Mouse (Mus musculus) neural tube, embryonic 14.5 days (tissue): ENCODE measurements around the gene Cacna1d. TPM values are rescaled to one million over a fixed set of nuclear protein-coding genes. Genes with fewer than 3 reads are reported as not detected.

Experiments used
- ATAC-seq: fragments of 200-750 bp; cut with Nextera tagmentation; 2 replicates; pipeline ENCODE4 v1.8.0; 2017; ENCODE audit warnings: low read depth, mild to moderate bottlenecking, moderate TSS enrichment, moderate library complexity
- H3K27ac ChIP-seq: fragments of 300-500 bp; sonication (generic); 2 replicates; pipeline ENCODE4 v1.5.1; 2014; ENCODE audit warnings: low read depth, mild to moderate bottlenecking, control low read depth, low read length, moderate library complexity, mixed read lengths
- H3K27me3 ChIP-seq: fragments of 300-500 bp; sonication (generic); 2 replicates; pipeline ENCODE4 v1.6.1; 2014; ENCODE audit warnings: low read length; ENCODE audit not compliant: control insufficient read depth, insufficient read depth
- H3K36me3 ChIP-seq: fragments of 300-500 bp; sonication (generic); 2 replicates; pipeline ENCODE4 v1.6.1; 2014; ENCODE audit warnings: low read length, mixed read lengths; ENCODE audit not compliant: control insufficient read depth, insufficient read depth
- H3K4me1 ChIP-seq: fragments of 300-500 bp; sonication (generic); 2 replicates; pipeline ENCODE4 v1.6.1; 2014; ENCODE audit warnings: low read length; ENCODE audit not compliant: control insufficient read depth, insufficient read depth
- H3K4me2 ChIP-seq: fragments of 300-500 bp; sonication (generic); 2 replicates; pipeline ENCODE4 v1.6.1; 2014; ENCODE audit warnings: mild to moderate bottlenecking, low read depth, low read length, control low read depth
- H3K4me3 ChIP-seq: fragments of 300-500 bp; sonication (generic); 2 replicates; pipeline ENCODE4 v1.5.1; 2014; ENCODE audit warnings: low read depth, low read length, control low read depth, mixed read lengths
- H3K9ac ChIP-seq: fragments of 300-500 bp; sonication (generic); replicated peaks from 2 replicates; pipeline ENCODE4 v1.6.1; 2014; ENCODE audit warnings: low read depth, mild to moderate bottlenecking, control low read depth, low read length, mixed read lengths
- H3K9me3 ChIP-seq: fragments of 300-500 bp; sonication (generic); 2 replicates; pipeline ENCODE4 v1.6.1; 2016; ENCODE audit warnings: low read length; ENCODE audit not compliant: control insufficient read depth
- WGBS: fragments of 180-500 bp; shearing (Covaris S2); extraction: QIAGEN DNeasy Blood & Tissue Kit; methylation state at CpG from one replicate; pipeline ENCODE4 v1.1.7; 2014; 5-methylcytosine and 5-hydroxymethylcytosine counted together
- polyA plus RNA-seq: library from polyadenylated mRNA; unstranded; fragments of >200 nt; fragmentation: Nextera tagmentation; extraction: Ambion mirVana; gene quantifications from 2 replicates; pipeline ENCODE4 v1.2.1, GENCODE M21; 2014

Gene Cacna1d
- polyA plus RNA-seq, 1 experiment from 2014 or later, result 23.9 TPM

DNA sequence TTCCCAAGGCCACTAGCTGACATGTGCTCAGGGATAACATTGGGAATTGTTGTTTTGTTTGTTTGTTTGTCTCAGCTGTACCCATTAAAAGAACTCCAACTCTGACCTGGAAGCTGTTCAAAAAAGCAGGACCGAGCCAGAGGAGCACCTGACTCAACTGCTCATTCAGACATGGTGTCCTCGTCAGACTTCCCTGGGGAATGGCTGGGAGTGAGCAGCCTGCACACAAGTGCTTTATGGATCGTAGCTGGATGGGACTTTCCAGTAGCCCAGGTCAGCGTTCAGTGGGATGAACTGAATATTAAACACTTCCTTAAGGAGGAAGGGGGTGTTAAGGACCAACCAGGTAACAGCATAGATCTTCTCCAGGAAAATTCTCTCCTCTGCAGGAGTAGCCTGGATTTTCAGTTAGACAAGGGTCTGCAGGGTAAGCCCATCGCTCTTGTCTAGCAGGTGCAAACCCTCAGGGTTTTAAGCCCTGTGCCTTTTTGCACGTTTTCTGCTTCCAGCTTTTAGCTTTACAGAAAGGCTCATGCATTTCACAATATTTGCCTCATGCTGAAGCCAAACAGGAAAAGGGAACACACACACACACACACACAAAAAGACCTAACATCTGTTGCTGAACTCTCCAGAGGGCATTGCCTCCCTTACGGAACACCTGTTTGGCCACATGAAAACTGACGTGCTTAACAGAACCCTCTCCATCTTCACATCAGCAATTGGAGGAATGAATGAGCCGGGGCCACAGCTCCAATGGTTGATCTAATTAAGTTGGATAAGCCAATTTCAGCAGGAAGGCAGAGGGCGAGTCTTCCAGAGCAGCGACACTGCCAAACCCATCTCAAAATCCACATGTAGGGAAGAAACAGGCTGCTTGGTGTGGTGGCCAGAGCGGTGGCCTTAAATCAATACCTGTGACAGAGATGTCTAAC is 318.2 kb downstream of the Cacna1d start:
- no peak overlapping the region for H3K27ac ChIP-seq
- no peaks in the 10 kb centered on the region for H3K27me3 ChIP-seq
- 69% methylated on average over 12 of the region's 12 CpGs for WGBS
- H3K4me3 ChIP-seq, result no peak overlapping the region
- H3K9me3 ChIP-seq, result no peaks in the 10 kb centered on the region
- peaks cover 6% of the 10 kb centered on the region; the same call in 1 of the 2 replicates for H3K4me1 ChIP-seq
- no peak overlapping the region for H3K4me2 ChIP-seq
- H3K9ac ChIP-seq, result no peak overlapping the region
- no peaks in the 10 kb centered on the region for H3K36me3 ChIP-seq
- no peak for ATAC-seq

GRCm38 (mm10) chr14:30171593-30171992 is 319.7 kb downstream of the Cacna1d start:
- Histone ChIP-seq H3K9ac (no peak overlapping the region), H3K36me3 (no peaks in the 10 kb centered on the region), H3K27ac (no peak overlapping the region; the same call in 1 of the 2 replicates), H3K9me3 (no peaks in the 10 kb centered on the region), H3K4me2 (no peak overlapping the region), H3K4me1 (peaks cover 6% of the 10 kb centered on the region; the same call in 1 of the 2 replicates), H3K4me3 (no peak overlapping the region), H3K27me3 (no peaks in the 10 kb centered on the region)
- WGBS, result 83% methylated on average over 6 of the region's 6 CpGs
- ATAC-seq, result no peak

- Histone ChIP-seq H3K27me3 (no peaks in the 10 kb centered on the region), H3K9ac (no peak overlapping the region), H3K4me2 (no peak overlapping the region), H3K27ac (peak overlapping the region; percentile 60), H3K36me3 (no peaks in the 10 kb centered on the region), H3K4me1 (peaks cover 6% of the 10 kb centered on the region; the same call in 1 of the 2 replicates), H3K4me3 (no peak overlapping the region), H3K9me3 (no peaks in the 10 kb centered on the region)
- 44% methylated on average over 6 of the region's 6 CpGs for WGBS
- no peak for ATAC-seq
Measured at GRCm38 (mm10) chr14:30171008-30171407, 320.2 kb downstream of the Cacna1d start.

DNA sequence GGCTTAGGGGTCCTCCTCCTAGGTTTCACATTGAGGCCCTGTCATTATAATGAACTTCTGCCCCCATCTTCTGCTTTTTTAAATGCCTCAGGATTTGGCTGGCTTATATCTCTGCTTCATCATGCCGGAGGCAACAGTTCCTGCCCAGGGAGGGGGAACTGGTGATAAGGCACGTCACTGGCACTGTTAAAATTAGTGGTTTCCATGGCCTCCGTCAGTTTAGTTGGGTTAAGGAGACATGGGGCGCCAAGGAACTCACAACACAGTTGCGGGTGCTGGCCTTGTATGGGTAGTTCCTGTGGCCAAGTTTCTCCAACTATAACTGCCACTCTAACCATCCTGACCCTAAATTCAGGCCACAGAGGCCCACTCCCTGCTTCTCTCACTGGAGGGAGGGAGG is 321.8 kb downstream of the Cacna1d start:
- 89% methylated on average over 5 of the region's 5 CpGs for WGBS
- Histone ChIP-seq H3K4me3 (no peak overlapping the region), H3K4me1 (peaks cover 6% of the 10 kb centered on the region; the same call in 1 of the 2 replicates), H3K27me3 (no peaks in the 10 kb centered on the region), H3K27ac (no peak overlapping the region), H3K9ac (no peak overlapping the region), H3K4me2 (no peak overlapping the region), H3K9me3 (no peaks in the 10 kb centered on the region), H3K36me3 (no peaks in the 10 kb centered on the region)
- no peak for ATAC-seq

DNA sequence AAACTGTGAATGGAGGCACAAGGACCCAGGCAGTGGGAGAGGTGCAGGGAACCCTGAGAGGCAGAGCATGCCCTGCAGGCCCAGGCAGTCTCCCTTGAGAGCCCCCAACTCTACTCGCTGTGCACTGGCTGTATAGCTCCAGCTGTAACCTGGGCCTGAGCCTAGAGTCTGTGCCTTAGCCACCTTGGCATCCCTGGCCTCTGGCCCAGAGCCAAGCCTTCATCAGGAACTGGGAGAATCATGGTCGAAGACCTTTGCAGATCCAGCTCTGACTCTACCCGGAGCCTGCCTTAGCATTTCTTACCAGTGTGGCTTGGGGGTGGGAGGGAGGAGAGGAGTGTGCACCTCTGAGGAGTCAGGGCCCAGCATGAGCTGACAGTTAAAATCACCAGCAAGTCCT is 322.4 kb downstream of the Cacna1d start:
- WGBS, result 78% methylated on average over 3 of the region's 3 CpGs
- no peak overlapping the region for H3K4me3 ChIP-seq
- no peak overlapping the region for H3K4me2 ChIP-seq

GRCm38 (mm10) chr14:30168387-30168786 is 322.9 kb downstream of the Cacna1d start:
- H3K27ac ChIP-seq, result no peak overlapping the region
- no peaks in the 10 kb centered on the region for H3K36me3 ChIP-seq
- no peaks in the 10 kb centered on the region for H3K9me3 ChIP-seq
- H3K4me1 ChIP-seq, result peaks cover 11% of the 10 kb centered on the region; the same call in 1 of the 2 replicates
- no peaks in the 10 kb centered on the region for H3K27me3 ChIP-seq
- H3K4me2 ChIP-seq, result no peak overlapping the region
- no peak overlapping the region for H3K4me3 ChIP-seq
- ATAC-seq, result no peak
- H3K9ac ChIP-seq, result no peak overlapping the region
- WGBS, result 86% methylated on average over 3 of the region's 3 CpGs

More for the DNA sequence above, 322.4 kb downstream of the Cacna1d start:
- no peak for ATAC-seq
- Histone ChIP-seq H3K27me3 (no peaks in the 10 kb centered on the region), H3K9me3 (no peaks in the 10 kb centered on the region), H3K36me3 (no peaks in the 10 kb centered on the region), H3K4me1 (peaks cover 11% of the 10 kb centered on the region; the same call in 1 of the 2 replicates), H3K27ac (no peak overlapping the region), H3K9ac (no peak overlapping the region)

DNA sequence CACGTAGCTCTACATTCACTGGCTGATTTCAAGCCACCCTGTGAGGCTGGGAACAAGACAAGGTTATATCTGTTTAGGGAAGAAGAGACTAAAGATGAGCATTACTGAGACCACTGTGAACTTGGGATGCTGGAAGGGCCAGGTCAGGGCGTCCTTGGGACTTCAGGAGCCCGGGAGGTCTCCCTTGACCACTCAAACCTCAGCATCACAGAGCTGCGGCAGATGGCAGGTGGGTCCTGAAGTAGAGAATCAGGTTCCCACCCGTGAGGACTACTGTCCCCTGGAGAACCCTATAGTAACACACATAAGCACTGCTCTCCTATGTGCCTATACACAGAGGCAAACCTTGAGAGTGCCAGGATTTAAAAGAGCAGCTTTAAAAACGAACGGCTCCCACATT is 323.6 kb downstream of the Cacna1d start:
- H3K4me1 ChIP-seq, result peaks cover 11% of the 10 kb centered on the region; the same call in 1 of the 2 replicates
- H3K9me3 ChIP-seq, result no peaks in the 10 kb centered on the region
- no peak overlapping the region for H3K4me2 ChIP-seq
- H3K36me3 ChIP-seq, result no peaks in the 10 kb centered on the region
- ATAC-seq, result no peak
- H3K4me3 ChIP-seq, result no peak overlapping the region
- H3K9ac ChIP-seq, result no peak overlapping the region
- no peaks in the 10 kb centered on the region for H3K27me3 ChIP-seq
- no peak overlapping the region for H3K27ac ChIP-seq
- WGBS, result 87% methylated on average over 7 of the region's 7 CpGs

- Histone ChIP-seq H3K36me3 (no peaks in the 10 kb centered on the region), H3K9me3 (no peaks in the 10 kb centered on the region), H3K4me3 (no peak overlapping the region), H3K4me1 (peaks cover 8% of the 10 kb centered on the region; the same call in 1 of the 2 replicates), H3K4me2 (no peak overlapping the region), H3K27ac (no peak overlapping the region), H3K27me3 (no peaks in the 10 kb centered on the region), H3K9ac (no peak overlapping the region)
- no peak for ATAC-seq
- 95% methylated on average over 11 of the region's 11 CpGs for WGBS
Measured at GRCm38 (mm10) chr14:30166036-30166435, 325.2 kb downstream of the Cacna1d start.
